Mouse (Mus musculus): ENCODE results near the gene Ttc27. TPM values are rescaled to one million over a fixed set of nuclear protein-coding genes. Genes with fewer than 3 reads are reported as not detected.
A peak's percentile ranks its signal among the peaks of the same experiment; 100 is the strongest.

The Ttc27 gene
- polyA plus RNA-seq, 1 experiment from 2014 or later: 18.5 TPM

- peaks cover 20% of the 10 kb centered on the region for H3K4me1 ChIP-seq (ENCODE audit: control insufficient read depth, insufficient read depth, low read length)
- no peak overlapping the region for H3K27ac ChIP-seq (ENCODE audit: low read depth, low read length)
- no peak overlapping the region for H3K4me2 ChIP-seq
- ATAC-seq (replicated peaks; ENCODE audit: insufficient number of reproducible peaks, low FRiP score, low TSS enrichment): no peak
- H3K4me3 ChIP-seq (ENCODE audit: low read depth, low read length): no peak overlapping the region
- WGBS (ENCODE audit: insufficient replicate concordance): 58% methylated on average over 17 of the region's 17 CpGs
- no peaks in the 10 kb centered on the region for H3K36me3 ChIP-seq (ENCODE audit: control insufficient read depth, insufficient read depth, low read length)
- H3K9ac ChIP-seq (ENCODE audit: low read depth, low read length): no peak overlapping the region
- no peaks in the 10 kb centered on the region for H3K27me3 ChIP-seq (ENCODE audit: control insufficient read depth, insufficient read depth, low read length)
- H3K9me3 ChIP-seq (replicated peaks; ENCODE audit: control insufficient read depth, low read length): no peaks in the 10 kb centered on the region
Measured at GRCm38 (mm10) chr17:74860180-74860993, 142.9 kb downstream of the Ttc27 start.

GRCm38 (mm10) chr17:74863845-74864244, 146.3 kb downstream of the Ttc27 start:
- no peaks in the 10 kb centered on the region for H3K9me3 ChIP-seq (replicated peaks; ENCODE audit: control insufficient read depth, low read length)
- no peak overlapping the region for H3K4me2 ChIP-seq
- 73% methylated on average over 5 of the region's 5 CpGs for WGBS (ENCODE audit: insufficient replicate concordance)
- H3K27ac ChIP-seq (ENCODE audit: low read depth, low read length): no peak overlapping the region
- no peak overlapping the region for H3K4me3 ChIP-seq (ENCODE audit: low read depth, low read length)
- H3K9ac ChIP-seq (ENCODE audit: low read depth, low read length): no peak overlapping the region
- H3K27me3 ChIP-seq (ENCODE audit: control insufficient read depth, insufficient read depth, low read length): no peaks in the 10 kb centered on the region
- H3K4me1 ChIP-seq (ENCODE audit: control insufficient read depth, insufficient read depth, low read length): peaks cover 48% of the 10 kb centered on the region
- no peaks in the 10 kb centered on the region for H3K36me3 ChIP-seq (ENCODE audit: control insufficient read depth, insufficient read depth, low read length)
- ATAC-seq (replicated peaks; ENCODE audit: insufficient number of reproducible peaks, low FRiP score, low TSS enrichment): no peak

- ATAC-seq (replicated peaks; ENCODE audit: insufficient number of reproducible peaks, low FRiP score, low TSS enrichment): no peak
- WGBS (ENCODE audit: insufficient replicate concordance): 84% methylated on average over 10 of the region's 10 CpGs
- Histone ChIP-seq H3K9me3 (replicated peaks; ENCODE audit: control insufficient read depth, low read length) (no peaks in the 10 kb centered on the region), H3K27ac (ENCODE audit: low read depth, low read length) (no peak overlapping the region), H3K27me3 (ENCODE audit: control insufficient read depth, insufficient read depth, low read length) (no peaks in the 10 kb centered on the region), H3K36me3 (ENCODE audit: control insufficient read depth, insufficient read depth, low read length) (no peaks in the 10 kb centered on the region), H3K4me2 (no peak overlapping the region), H3K4me3 (ENCODE audit: low read depth, low read length) (no peak overlapping the region), H3K4me1 (ENCODE audit: control insufficient read depth, insufficient read depth, low read length) (peaks cover 52% of the 10 kb centered on the region), H3K9ac (ENCODE audit: low read depth, low read length) (no peak overlapping the region)
Measured at GRCm38 (mm10) chr17:74864790-74865548, 147.4 kb downstream of the Ttc27 start.

- H3K36me3 ChIP-seq (ENCODE audit: control insufficient read depth, insufficient read depth, low read length): no peaks in the 10 kb centered on the region
- no peaks in the 10 kb centered on the region for H3K9me3 ChIP-seq (replicated peaks; ENCODE audit: control insufficient read depth, low read length)
- WGBS (ENCODE audit: insufficient replicate concordance): 67% methylated on average over 16 of the region's 16 CpGs
- H3K4me2 ChIP-seq: no peak overlapping the region
- H3K27me3 ChIP-seq (ENCODE audit: control insufficient read depth, insufficient read depth, low read length): no peaks in the 10 kb centered on the region
- ATAC-seq (replicated peaks; ENCODE audit: insufficient number of reproducible peaks, low FRiP score, low TSS enrichment): no peak
- H3K9ac ChIP-seq (ENCODE audit: low read depth, low read length): no peak overlapping the region
- H3K4me3 ChIP-seq (ENCODE audit: low read depth, low read length): no peak overlapping the region
- peaks cover 54% of the 10 kb centered on the region for H3K4me1 ChIP-seq (ENCODE audit: control insufficient read depth, insufficient read depth, low read length)
- H3K27ac ChIP-seq (ENCODE audit: low read depth, low read length): peak overlapping the region; percentile 87
Measured at GRCm38 (mm10) chr17:74865694-74866564, 148.4 kb downstream of the Ttc27 start.

GRCm38 (mm10) chr17:74866565-74867507, 149.3 kb downstream of the Ttc27 start:
- 47% methylated on average over 11 of the region's 11 CpGs for WGBS (ENCODE audit: insufficient replicate concordance)
- Histone ChIP-seq H3K4me2 (no peak overlapping the region), H3K9ac (ENCODE audit: low read depth, low read length) (no peak overlapping the region), H3K27me3 (ENCODE audit: control insufficient read depth, insufficient read depth, low read length) (no peaks in the 10 kb centered on the region), H3K27ac (ENCODE audit: low read depth, low read length) (peak overlapping the region; percentile 87), H3K36me3 (ENCODE audit: control insufficient read depth, insufficient read depth, low read length) (no peaks in the 10 kb centered on the region), H3K4me3 (ENCODE audit: low read depth, low read length) (no peak overlapping the region), H3K9me3 (replicated peaks; ENCODE audit: control insufficient read depth, low read length) (no peaks in the 10 kb centered on the region), H3K4me1 (ENCODE audit: control insufficient read depth, insufficient read depth, low read length) (peaks cover 59% of the 10 kb centered on the region)
- no peak for ATAC-seq (replicated peaks; ENCODE audit: insufficient number of reproducible peaks, low FRiP score, low TSS enrichment)

- Histone ChIP-seq H3K27me3 (ENCODE audit: control insufficient read depth, insufficient read depth, low read length) (no peaks in the 10 kb centered on the region), H3K36me3 (ENCODE audit: control insufficient read depth, insufficient read depth, low read length) (no peaks in the 10 kb centered on the region), H3K27ac (ENCODE audit: low read depth, low read length) (peak overlapping the region; percentile 87), H3K9ac (ENCODE audit: low read depth, low read length) (no peak overlapping the region), H3K9me3 (replicated peaks; ENCODE audit: control insufficient read depth, low read length) (no peaks in the 10 kb centered on the region), H3K4me3 (ENCODE audit: low read depth, low read length) (no peak overlapping the region), H3K4me1 (ENCODE audit: control insufficient read depth, insufficient read depth, low read length) (peaks cover 60% of the 10 kb centered on the region), H3K4me2 (no peak overlapping the region)
- WGBS (ENCODE audit: insufficient replicate concordance): 41% methylated on average over 12 of the region's 12 CpGs
- no peak for ATAC-seq (replicated peaks; ENCODE audit: insufficient number of reproducible peaks, low FRiP score, low TSS enrichment)
Measured at GRCm38 (mm10) chr17:74868185-74868907, 150.8 kb downstream of the Ttc27 start.

- no peak for ATAC-seq (replicated peaks; ENCODE audit: insufficient number of reproducible peaks, low FRiP score, low TSS enrichment)
- Histone ChIP-seq H3K27ac (ENCODE audit: low read depth, low read length) (peak overlapping the region; percentile 87), H3K4me1 (ENCODE audit: control insufficient read depth, insufficient read depth, low read length) (peaks cover 60% of the 10 kb centered on the region), H3K9ac (ENCODE audit: low read depth, low read length) (no peak overlapping the region), H3K4me3 (ENCODE audit: low read depth, low read length) (no peak overlapping the region), H3K9me3 (replicated peaks; ENCODE audit: control insufficient read depth, low read length) (no peaks in the 10 kb centered on the region), H3K27me3 (ENCODE audit: control insufficient read depth, insufficient read depth, low read length) (no peaks in the 10 kb centered on the region), H3K36me3 (ENCODE audit: control insufficient read depth, insufficient read depth, low read length) (no peaks in the 10 kb centered on the region), H3K4me2 (no peak overlapping the region)
- WGBS (ENCODE audit: insufficient replicate concordance): 70% methylated on average over 8 of the region's 8 CpGs
Measured at GRCm38 (mm10) chr17:74869556-74869955, 152.0 kb downstream of the Ttc27 start.

All from heart, embryonic 11.5 days (tissue).